Comparison of ENCODE assay signal across 7 mouse cellular contexts in the genomic region with DNA sequence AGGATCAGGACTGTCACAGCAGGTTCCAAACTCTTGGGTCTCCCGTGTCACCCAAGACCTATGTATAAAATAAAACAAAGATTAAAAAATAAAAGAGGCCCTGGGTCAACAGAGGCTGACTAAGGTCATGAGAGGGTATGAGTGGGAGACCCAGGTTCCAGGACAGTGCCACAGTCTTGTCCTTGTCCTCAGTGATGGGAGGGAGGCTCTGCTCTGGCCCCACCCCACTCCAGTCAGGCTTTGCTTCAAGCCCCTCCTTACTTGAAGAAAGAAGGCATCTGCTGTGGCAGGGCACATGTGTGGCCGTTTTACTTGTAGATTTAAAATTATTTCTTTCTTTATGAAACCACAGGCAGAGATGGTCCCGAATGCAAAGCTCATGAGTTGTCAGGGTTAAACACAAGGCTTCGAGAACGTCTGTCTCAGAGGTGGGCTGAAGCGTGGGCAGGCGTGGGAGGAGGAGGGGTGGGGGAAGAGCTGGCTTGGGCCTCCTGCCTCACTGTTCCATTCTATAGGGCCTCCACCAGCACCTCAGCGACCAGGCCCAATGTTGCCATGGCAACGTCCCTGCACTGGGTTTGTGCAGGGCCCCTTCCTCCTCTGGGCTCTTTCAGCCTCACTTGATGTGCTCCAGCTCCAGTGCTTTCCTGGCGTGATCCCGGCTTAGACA.
DNase-seq lines count a peak whose midpoint lies in the region; ATAC-seq lines count a peak whose summit lies in the region.

No protein-coding gene starts in this region.

- peaks cover 7% of the 10 kb centered on the region for H3K9me3 ChIP-seq in forebrain, embryonic 10.5 days
- H3K9me3 ChIP-seq in limb, embryonic 11.5 days (ENCODE audit: control insufficient read depth, low read length), result no peaks in the 10 kb centered on the region

- 32% methylated on average over 11 of the region's 11 CpGs for WGBS in forebrain, embryonic 10.5 days
- WGBS in limb, embryonic 11.5 days, result 27% methylated on average over 11 of the region's 11 CpGs

- no peak overlapping the region for H3K4me2 ChIP-seq in limb, embryonic 11.5 days (ENCODE audit: low read depth, severe bottlenecking)

- peak overlapping the region; percentile 22; the same call in 1 of the 2 replicates for H3K9ac ChIP-seq in limb, embryonic 11.5 days (ENCODE audit: low read length)

- H3K4me1 ChIP-seq in forebrain, embryonic 10.5 days, result peaks cover 22% of the 10 kb centered on the region
- H3K4me1 ChIP-seq in limb, embryonic 11.5 days (ENCODE audit: control insufficient read depth, insufficient read depth, low read length), result peaks cover 12% of the 10 kb centered on the region

- H3K36me3 ChIP-seq in forebrain, embryonic 10.5 days (replicated peaks), result no peaks in the 10 kb centered on the region
- H3K36me3 ChIP-seq in limb, embryonic 11.5 days (ENCODE audit: control insufficient read depth, insufficient read depth, low read length), result no peaks in the 10 kb centered on the region

- H3K4me3 ChIP-seq in forebrain, embryonic 10.5 days, result peak overlapping the region; percentile 19
- no peak overlapping the region for H3K4me3 ChIP-seq in limb, embryonic 11.5 days (ENCODE audit: low read depth, low read length)

- ATAC-seq in limb, embryonic 11.5 days (ENCODE audit: insufficient number of reproducible peaks, low FRiP score, low TSS enrichment, low read depth), result peak; percentile 89

- H3K27ac ChIP-seq in forebrain, embryonic 10.5 days, result peak overlapping the region; percentile 80
- H3K27ac ChIP-seq in limb, embryonic 11.5 days (replicated peaks; ENCODE audit: low read depth, low read length), result no peak overlapping the region

- intact Hi-C loops in gastrocnemius, postnatal 14 days (cut with DNase I; ENCODE audit: low total_unique reads), result no loop called here

- no peaks in the 10 kb centered on the region for H3K27me3 ChIP-seq in forebrain, embryonic 10.5 days (ENCODE audit: poor library complexity, severe bottlenecking)
- H3K27me3 ChIP-seq in limb, embryonic 11.5 days (ENCODE audit: control insufficient read depth, insufficient read depth, low read length), result no peaks in the 10 kb centered on the region

- DNase-seq in ovary, postnatal 36 days (ENCODE audit: low spot score), result peak; percentile 26
- DNase-seq in ovary, postnatal 14 days (ENCODE audit: low spot score), result no peak
- DNase-seq in forebrain, embryonic 10.5 days (ENCODE audit: extremely low spot score, low spot score), result peak; percentile 82
- peak; percentile 85 for DNase-seq in limb, embryonic 11.5 days (ENCODE audit: low spot score)
- peak; percentile 23 for DNase-seq in right cerebral cortex, postnatal 25 days
- DNase-seq in gastrocnemius, postnatal 14 days, result no peak
- no peak for DNase-seq in heart, adult 9 months (ENCODE audit: low spot score in 2 of 2)

Comparison
In these comparisons a context has a peak if more than half of its experiments do, and no peak if none do; other contexts are left out.
1. DNase-seq: peak in ovary, postnatal 36 days (single experiment), forebrain, embryonic 10.5 days (single experiment), limb, embryonic 11.5 days (single experiment) and right cerebral cortex, postnatal 25 days (single experiment); none in ovary, postnatal 14 days (single experiment), gastrocnemius, postnatal 14 days (single experiment) and heart, adult 9 months (0 of 2).